Mouse (Mus musculus) erythroid progenitor cell, adult 5-6 weeks (primary cell): ENCODE data around the gene Prr5. TPM values are rescaled to one million over a fixed set of nuclear protein-coding genes. Genes with fewer than 3 reads are reported as not detected.

ENCODE experiments used
- ATAC-seq: replicated peaks from 2 replicates; pipeline ENCODE4 v1.8.0; 2016; ENCODE audit warnings: moderate number of reproducible peaks, mild to moderate bottlenecking, moderate TSS enrichment, inconsistent platforms; ENCODE audit not compliant: poor library complexity, low FRiP score, severe bottlenecking
- total RNA-seq, 2 experiments: library from RNA; stranded (forward) in 1 of 2; stranded (reverse) in 1 of 2; fragments of 150-400 nt in 1 of 2; fragments of 186-747, 209-891 nt in 1 of 2; gene quantifications; 2 replicates each; pipeline versions ENCODE4 v1.2.3 to v1.2.4; 2015 to 2017; ENCODE audit warnings: low replicate concordance in 2 of 2

Prr5 gene
- total RNA-seq (2015; ENCODE audit: low replicate concordance), result 5.4 TPM in 1 of 2 replicates, not detected in the other
- total RNA-seq (2017; ENCODE audit: low replicate concordance), result 0.39 TPM in 1 of 2 replicates, not detected in the other

GRCm38 (mm10) chr15:84668938-84669747 lies at the start of gene Prr5:
Prr5 (plus strand) TSS chr15:84669620.
- no peak for ATAC-seq

GRCm38 (mm10) chr15:84620028-84620427 lies 49.4 kb upstream of the Prr5 start:
- ATAC-seq, result no peak

DNA sequence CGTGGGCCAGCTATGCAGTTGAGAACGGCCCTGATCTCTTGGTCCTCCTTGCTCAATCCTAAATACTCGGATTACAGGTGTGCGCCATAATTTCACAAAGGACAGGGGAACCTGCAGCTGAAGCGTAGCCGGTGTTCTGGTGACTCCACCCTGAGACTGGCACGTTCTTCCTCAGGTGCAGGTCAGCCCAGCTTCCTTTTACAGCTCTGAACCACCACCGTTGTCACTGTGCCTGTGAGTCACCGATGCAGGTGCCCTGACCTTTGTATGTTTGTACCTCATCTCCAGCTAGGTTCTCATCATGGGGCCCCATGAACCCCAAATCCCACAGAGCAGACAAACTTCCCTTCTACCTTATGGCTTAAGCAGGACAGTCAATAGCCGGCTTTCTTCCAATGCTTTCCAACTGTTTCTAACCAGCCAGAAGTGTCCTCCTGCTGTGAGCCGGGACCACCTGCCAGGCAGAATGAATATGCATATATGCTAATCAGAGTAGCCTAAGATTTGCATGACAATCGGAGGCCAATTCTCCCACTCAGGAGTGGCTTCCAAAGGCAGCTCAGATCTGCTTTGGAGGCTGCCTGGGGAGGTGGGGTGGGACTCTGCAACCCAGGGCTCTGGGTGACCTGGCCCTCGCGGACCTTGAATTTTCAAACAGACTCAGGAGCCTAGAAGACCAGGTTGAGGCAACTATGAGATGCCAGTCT lies 47.5 kb upstream of the Prr5 start:
- no peak for ATAC-seq

DNA sequence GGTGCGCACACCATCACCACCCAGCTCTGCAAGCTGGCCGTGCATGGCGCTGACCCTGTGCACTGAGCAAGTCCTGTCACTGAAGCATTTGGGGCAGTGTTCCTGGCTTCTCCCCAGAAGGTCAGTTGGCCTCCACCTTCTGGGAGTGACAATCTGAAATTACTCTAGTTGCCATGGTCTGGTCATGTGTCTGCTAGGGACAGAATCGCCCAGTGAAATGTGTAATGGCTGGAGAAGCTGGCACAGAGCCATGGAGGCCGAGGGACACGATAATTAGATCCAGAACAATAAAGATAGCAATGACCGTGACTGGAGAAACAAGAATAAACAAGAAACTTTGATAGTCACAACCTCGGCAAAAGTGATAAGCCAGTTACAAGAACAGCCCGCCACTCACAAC lies 44.5 kb upstream of the Prr5 start:
- ATAC-seq, result no peak

GRCm38 (mm10) chr15:84625712-84626414 lies 43.6 kb upstream of the Prr5 start:
- no peak for ATAC-seq

DNA sequence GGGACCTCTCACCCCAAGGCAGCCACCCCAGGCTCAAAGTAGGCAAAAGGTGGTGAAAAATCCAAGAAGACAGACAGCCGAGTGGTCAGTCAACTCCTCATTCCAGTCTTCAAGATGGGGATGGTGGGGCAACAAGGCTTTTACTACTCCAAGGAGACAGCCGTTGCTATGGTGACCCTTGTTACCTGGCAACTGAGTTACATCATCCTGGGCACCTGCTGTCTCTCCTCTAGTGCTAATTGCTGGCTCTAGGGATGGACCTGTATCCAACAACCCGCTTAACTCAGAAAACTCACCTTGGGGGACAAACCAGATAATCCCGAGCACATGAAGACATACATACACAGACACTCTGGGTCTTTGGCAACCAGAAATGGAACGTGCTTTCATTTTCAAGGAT lies 42.1 kb upstream of the Prr5 start:
- no peak for ATAC-seq

GRCm38 (mm10) chr15:84629680-84630079 lies 39.7 kb upstream of the Prr5 start:
- no peak for ATAC-seq

- 0 out of 2 replicates have a peak, but pooled peaks have one; percentile 54 for ATAC-seq
These were observed 37.9 kb upstream of the Prr5 start for GRCm38 (mm10) chr15:84631560-84631959.

GRCm38 (mm10) chr15:84634361-84634760 lies 35.1 kb upstream of the Prr5 start:
- ATAC-seq, result no peak

GRCm38 (mm10) chr15:84638405-84638804 lies 31.0 kb upstream of the Prr5 start:
- no peak for ATAC-seq

DNA sequence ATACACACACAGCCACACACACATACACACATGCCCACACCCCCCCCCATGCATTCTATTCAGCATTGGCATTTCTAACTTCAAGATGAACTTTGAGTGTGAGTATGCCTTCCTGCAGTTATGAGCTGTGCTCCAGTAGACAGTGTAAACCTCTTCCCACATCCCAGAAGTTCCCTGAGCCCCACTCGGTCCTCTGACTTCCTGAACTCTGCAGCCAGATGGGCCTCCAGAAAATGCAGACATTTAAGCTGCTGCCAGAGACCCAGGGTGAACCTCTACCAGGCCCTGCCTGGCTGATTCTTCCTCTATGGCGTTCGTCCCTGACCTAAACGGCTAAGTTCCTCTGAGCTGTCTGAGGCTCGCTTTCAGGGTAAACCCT lies 30.4 kb upstream of the Prr5 start:
- no peak for ATAC-seq

DNA sequence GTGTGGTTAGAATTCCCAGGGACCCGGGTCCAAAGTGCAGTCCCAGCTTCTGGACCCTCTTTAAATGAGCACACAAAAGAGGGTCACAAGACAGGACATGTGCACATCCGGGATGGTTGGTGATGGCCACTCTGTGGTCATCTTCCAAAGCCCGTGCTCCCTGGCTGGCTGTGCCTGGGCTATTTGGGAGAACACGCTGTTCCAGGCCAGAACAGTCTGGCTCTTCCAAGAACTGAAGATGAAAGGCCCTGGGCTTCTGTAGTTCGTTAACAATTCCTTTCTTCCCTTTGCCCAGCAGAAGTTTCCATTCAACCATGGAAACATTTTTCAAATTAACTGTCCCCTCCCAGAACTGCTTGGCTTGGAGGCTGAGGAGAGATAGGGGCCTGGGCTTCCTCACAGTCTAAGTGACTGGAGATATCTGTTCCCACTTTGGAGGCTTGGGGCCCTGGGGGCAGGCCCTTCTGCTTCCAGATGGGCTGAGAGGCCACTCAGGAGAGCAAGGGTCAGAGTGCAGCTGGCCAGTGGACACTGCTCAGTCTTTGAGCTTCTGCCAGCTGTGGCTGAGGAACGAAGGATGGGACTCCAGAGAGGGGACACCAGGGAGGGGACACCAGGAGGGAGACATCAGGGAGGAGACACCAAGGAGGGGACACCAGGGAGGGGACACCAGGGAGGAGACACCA lies 29.8 kb upstream of the Prr5 start:
- ATAC-seq, result no peak

DNA sequence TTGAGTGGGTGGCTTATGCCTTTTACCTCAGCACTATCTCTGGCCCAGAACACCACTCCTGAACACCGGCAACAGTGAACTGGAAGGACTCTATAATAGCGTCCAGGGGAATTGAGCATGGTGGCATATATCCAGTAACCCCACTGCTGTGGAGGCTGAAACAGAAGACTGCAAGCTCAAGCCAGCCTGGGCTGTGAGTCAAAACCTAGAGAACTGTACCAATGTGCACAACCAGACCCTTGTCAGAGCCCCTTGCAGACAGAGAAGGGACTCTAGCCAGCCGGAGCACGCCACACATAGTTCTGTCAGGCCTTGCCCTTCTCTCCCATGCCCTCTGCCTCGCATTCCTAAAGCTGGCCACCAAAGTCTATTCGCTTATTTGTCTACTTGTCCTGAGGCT lies 28.7 kb upstream of the Prr5 start:
- ATAC-seq, result no peak

DNA sequence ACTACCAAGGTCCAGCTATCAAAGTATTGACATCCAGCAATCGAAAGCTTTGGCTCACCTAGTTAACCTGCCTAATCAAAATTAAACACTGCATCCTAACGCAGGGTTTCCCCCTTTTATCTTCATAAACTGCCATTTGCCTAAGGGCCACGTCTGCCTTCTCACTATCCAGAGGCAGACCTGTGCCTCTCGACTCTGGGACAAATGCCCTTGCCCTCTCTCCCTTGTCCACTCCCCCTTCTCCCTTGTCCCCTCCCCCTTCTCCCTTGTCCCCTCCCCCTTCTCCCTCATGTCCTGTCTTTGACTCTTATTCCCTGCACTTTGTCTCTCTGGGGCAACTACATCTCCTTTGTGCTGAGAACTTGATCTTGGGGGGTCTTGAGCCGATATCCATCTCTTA lies 28.3 kb upstream of the Prr5 start:
- ATAC-seq, result no peak

- no peak for ATAC-seq
These were observed 27.5 kb upstream of the Prr5 start for GRCm38 (mm10) chr15:84641948-84642347.

GRCm38 (mm10) chr15:84643178-84643577 lies 26.2 kb upstream of the Prr5 start:
- ATAC-seq, result no peak

DNA sequence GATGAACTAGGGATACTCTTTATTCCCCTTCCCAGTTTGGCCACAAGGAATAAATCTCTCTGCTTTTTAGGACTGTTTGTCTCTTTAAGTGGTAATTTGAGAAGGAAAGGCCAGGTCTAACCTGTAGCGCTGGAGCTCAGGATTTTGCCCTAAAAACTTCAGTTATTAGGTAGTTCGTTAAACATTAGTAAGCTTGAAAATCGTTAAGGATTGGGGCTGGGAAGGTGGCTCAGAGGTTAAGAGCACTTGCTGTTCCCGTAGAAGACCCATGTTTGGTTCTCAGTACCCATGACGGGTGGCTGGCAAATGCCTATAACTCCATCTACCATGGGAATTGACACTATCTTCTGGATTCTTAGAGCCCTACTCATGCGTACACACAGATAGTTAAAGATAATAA lies 17.9 kb upstream of the Prr5 start:
- no peak for ATAC-seq

GRCm38 (mm10) chr15:84653151-84653550 lies 16.3 kb upstream of the Prr5 start:
- no peak for ATAC-seq

- no peak for ATAC-seq
These were observed 15.1 kb upstream of the Prr5 start for GRCm38 (mm10) chr15:84653979-84654966.
